Mouse (Mus musculus): ENCODE results near the gene Olfr54. TPM values are rescaled to one million over a fixed set of nuclear protein-coding genes. Genes with fewer than 3 reads are reported as not detected.

The Olfr54 gene
- total RNA-seq, 2 experiments from 2014 or later, result not detected

DNA sequence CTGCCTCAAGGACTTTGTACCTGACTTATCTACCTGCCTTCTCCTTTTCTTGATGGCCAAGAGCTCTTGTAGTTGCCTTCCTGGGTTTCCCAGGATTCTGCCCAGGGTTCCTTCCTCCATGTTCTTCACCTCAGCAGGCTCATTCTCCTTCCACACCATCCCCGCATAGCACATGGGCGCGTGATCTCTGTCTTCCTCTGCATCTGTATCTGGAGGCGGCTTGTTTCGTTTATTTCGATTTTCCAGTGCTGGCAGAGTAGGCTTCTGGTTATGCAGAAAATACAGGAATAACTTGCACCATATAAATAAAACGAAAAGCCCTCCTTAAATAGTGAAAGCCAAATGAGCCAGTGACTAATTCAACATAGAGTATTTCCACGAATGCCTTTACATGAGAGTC, 49.8 kb downstream of the Olfr54 start:
- intact Hi-C loops (cut with DNase I), result no loop called here

More for the DNA sequence above, 49.8 kb downstream of the Olfr54 start:
- no peak for DNase-seq

Other genes starting within 250 kb of the Olfr54 start
- 1 to 10 TPM; 3.8 to 5.0 TPM for gene Zfp354c, start 186.5 kb upstream of the Olfr54 start, total RNA-seq (2021)
- gene Zfp879, start 172.7 kb upstream of the Olfr54 start, total RNA-seq (2021), result 1 to 10 TPM; 1.5 to 1.6 TPM
- gene Grm6, start 163.6 kb upstream of the Olfr54 start, total RNA-seq (2021), result not detected
- 1 to 10 TPM; 1.1 to 1.3 TPM for gene Zfp454, start 126.6 kb upstream of the Olfr54 start, total RNA-seq (2021)
- 1 to 10 TPM; 3.1 TPM for gene Zfp2, start 98.1 kb upstream of the Olfr54 start, total RNA-seq (2021)
- 1 to 10 TPM; 1.4 TPM for gene Zfp354b, start 82.6 kb upstream of the Olfr54 start, total RNA-seq (2021)
- gene 4933414I15Rik, start 70.5 kb upstream of the Olfr54 start, total RNA-seq (2021), result not detected
- not detected for gene Prop1, start 60.5 kb upstream of the Olfr54 start, total RNA-seq (2021)
- gene Olfr1378, start 47.7 kb upstream of the Olfr54 start, total RNA-seq (2021), result not detected
- not detected for gene Olfr1377, start 32.3 kb upstream of the Olfr54 start, total RNA-seq (2021)
- not detected for gene Olfr51, start 10.6 kb upstream of the Olfr54 start, total RNA-seq (2021)
- gene Olfr1375, start 33.9 kb downstream of the Olfr54 start, total RNA-seq (2021), result not detected
- 1 to 10 TPM; 1.4 to 1.8 TPM for gene Zfp354a, start 45.0 kb downstream of the Olfr54 start, total RNA-seq (2021)
- not detected for gene Gm12569, start 206.2 kb downstream of the Olfr54 start, total RNA-seq (2021)
- 10 to 100 TPM; 40.5 to 45.4 TPM for gene Clk4, start 247.5 kb downstream of the Olfr54 start, total RNA-seq (2021)
- gene BC049762, start 248.8 kb downstream of the Olfr54 start, total RNA-seq (2021), result under 1 TPM in 1 of 2 experiments, not detected in 1; 0.47 TPM